Mouse (Mus musculus) cerebellum, adult 11 months (tissue): Measurements from ENCODE around the gene Il11ra1.
"Not testable (repeated sequence)": the region's sequence is repeated elsewhere in the genome, so short reads cannot be mapped to it uniquely, and the experiment has no call there.

Experiments used
- DNase-seq: peaks from one replicate; pipeline ENCODE4 v3.0.0; 2022

Il11ra1 gene

GRCm38 (mm10) chr4:41681176-41681575 is 18.6 kb upstream of the Il11ra1 start:
- DNase-seq: no peak

GRCm38 (mm10) chr4:41681947-41682346 is 17.8 kb upstream of the Il11ra1 start:
- no peak for DNase-seq

GRCm38 (mm10) chr4:41682789-41683188 is 17.0 kb upstream of the Il11ra1 start:
- no peak for DNase-seq

- not testable (repeated sequence) for DNase-seq
Observed at GRCm38 (mm10) chr4:41683303-41683702, 16.5 kb upstream of the Il11ra1 start.

- not testable (repeated sequence) for DNase-seq
Observed at GRCm38 (mm10) chr4:41684131-41684930, 15.5 kb upstream of the Il11ra1 start.

- not testable (repeated sequence) for DNase-seq
Observed at GRCm38 (mm10) chr4:41684931-41685453, 14.8 kb upstream of the Il11ra1 start.

GRCm38 (mm10) chr4:41685882-41686492 is 13.8 kb upstream of the Il11ra1 start:
- DNase-seq: not testable (repeated sequence)

GRCm38 (mm10) chr4:41688562-41688961 is 11.2 kb upstream of the Il11ra1 start:
- DNase-seq: not testable (repeated sequence)

- DNase-seq: not testable (repeated sequence)
Observed at GRCm38 (mm10) chr4:41690014-41690413, 9.8 kb upstream of the Il11ra1 start.

- DNase-seq: not testable (repeated sequence)
Observed at GRCm38 (mm10) chr4:41693511-41693910, 6.3 kb upstream of the Il11ra1 start.

- DNase-seq: not testable (repeated sequence)
Observed at GRCm38 (mm10) chr4:41695800-41696199, 4.0 kb upstream of the Il11ra1 start.

GRCm38 (mm10) chr4:41696452-41696851 is 3.3 kb upstream of the Il11ra1 start:
- DNase-seq: not testable (repeated sequence)

GRCm38 (mm10) chr4:41696930-41697841 is 2.6 kb upstream of the Il11ra1 start, which contains the start of gene Cntfr:
Gene Cntfr (minus strand): TSS chr4:41697089.
- peak; percentile 88 for DNase-seq

- DNase-seq: peak; percentile 73
Observed at GRCm38 (mm10) chr4:41698421-41699016, 1.3 kb upstream of the Il11ra1 start.

GRCm38 (mm10) chr4:41700224-41700623 is 435 bp downstream of the Il11ra1 start:
- not testable (repeated sequence) for DNase-seq

- DNase-seq: not testable (repeated sequence)
Observed at GRCm38 (mm10) chr4:41702226-41702625, 2.4 kb downstream of the Il11ra1 start.

GRCm38 (mm10) chr4:41704651-41705050 is 4.9 kb downstream of the Il11ra1 start:
- no peak for DNase-seq

- no peak for DNase-seq
Observed at GRCm38 (mm10) chr4:41705922-41706754, 6.3 kb downstream of the Il11ra1 start.

- DNase-seq: peak; percentile 76
Observed at GRCm38 (mm10) chr4:41707011-41707535, 7.3 kb downstream of the Il11ra1 start.

- DNase-seq: no peak
Observed at GRCm38 (mm10) chr4:41708192-41708745, 8.5 kb downstream of the Il11ra1 start.

GRCm38 (mm10) chr4:41710229-41710628 is 10.4 kb downstream of the Il11ra1 start:
- no peak for DNase-seq
